Mouse (Mus musculus) urinary bladder, postnatal 4 days (tissue): ENCODE results near the gene Slc38a8.

Experiments
- DNase-seq, 2 experiments: peaks; one replicate each; pipeline ENCODE4 v3.0.0; 2021 to 2022; ENCODE audit warnings: low spot score in 2 of 2

The Slc38a8 gene

DNA sequence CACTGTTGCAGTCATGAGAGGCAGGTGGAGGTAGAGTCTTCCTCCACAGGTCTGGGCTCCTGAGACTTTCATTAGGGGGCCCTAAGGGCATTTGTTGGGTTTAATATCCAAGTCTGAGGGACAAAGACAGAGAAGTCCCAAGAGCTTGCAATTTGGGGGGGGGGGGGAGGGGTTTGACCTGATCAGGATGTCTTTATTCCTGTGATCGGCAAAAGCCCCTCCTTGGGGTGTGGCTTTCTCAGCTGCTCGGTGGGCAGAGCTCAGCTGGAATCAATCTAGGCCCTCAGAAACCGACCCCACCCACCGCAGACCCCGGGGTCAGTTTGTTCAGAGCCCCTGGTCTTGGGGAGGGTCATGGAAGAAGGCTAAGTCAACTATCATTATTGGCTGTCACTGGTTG lies at the start of gene Slc38a8:
Gene Slc38a8, minus strand, starts transcription at position 101 of the 400 bp plus-strand sequence.
- DNase-seq: no peak

DNA sequence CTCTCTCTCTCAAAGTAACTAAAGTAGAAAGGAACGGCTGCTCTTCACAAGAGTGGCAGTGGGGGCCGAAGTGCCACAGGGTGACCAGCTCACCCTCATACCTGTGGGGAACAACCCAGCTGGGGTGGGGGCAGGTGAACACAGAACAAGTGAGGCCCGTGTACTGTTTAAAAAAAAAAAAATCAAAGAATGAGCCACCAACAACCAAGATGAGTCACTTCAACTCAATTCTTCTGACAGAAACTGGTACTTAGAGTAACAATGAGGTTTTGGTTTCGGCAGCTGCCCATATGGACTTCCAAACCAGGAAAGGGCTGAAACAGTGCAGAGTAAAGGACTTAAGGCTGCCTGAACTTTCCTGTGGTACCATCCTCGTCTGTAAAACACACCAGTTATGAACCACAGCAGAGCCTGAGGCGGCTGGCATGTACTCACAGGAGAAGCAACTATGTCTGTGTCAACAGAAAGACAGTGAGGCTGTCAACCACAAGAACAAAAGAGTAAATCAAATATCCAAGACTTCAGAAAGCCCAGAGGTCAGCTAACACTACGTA lies 47.1 kb upstream of the Slc38a8 start:
- no peak for DNase-seq

DNA sequence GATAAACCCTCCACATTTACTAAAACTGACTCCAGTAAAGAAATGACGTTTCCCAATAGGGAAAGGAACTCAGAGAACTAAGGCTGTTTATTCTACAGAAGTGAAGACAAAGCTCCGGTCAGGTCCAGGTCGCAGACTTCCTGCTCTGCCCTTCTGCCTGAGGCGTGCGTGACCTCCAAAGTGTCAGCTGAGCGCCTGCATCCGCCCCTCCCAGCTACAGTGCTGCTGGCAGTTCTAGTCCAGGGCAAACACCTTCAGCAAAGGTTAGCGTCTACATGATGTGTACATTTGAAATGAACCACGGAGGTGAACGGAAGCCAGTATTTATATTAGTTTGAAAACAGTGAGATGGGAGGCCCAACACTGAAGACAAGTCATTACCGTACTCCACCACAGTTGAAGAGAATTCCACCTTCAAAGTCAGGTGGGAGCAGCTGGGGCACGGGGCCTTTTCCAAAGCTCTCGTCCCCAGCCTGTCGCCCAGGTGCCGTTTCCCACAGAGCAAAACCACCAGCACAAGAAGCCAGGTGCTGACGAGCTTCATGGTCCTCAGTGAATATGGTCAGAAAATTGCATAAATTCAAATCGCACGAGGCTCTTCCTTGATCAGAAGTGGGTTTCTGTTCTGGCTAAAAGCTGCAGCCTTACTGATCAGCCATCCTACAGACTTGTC lies 45.7 kb upstream of the Slc38a8 start:
- DNase-seq: no peak

DNA sequence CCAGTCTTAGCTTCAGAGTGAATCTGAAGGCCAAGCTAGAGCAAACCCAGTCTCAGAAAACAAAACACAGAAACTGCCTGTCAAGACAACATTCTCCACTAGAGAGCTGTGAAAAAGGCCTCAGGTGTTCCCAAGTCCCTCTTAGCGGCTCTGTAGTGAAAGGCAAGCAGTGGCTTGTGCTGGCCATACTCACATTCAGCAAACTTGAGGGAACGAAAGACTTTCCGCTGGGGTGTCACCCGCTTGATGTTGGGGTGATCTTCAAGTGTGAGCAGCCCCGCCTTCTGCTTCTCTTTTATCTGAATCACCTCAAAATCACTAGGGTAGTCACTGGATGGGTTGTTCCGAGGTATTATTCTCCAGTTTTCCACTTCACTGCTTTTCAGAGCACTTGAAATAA lies 44.3 kb upstream of the Slc38a8 start:
- DNase-seq: no peak

DNA sequence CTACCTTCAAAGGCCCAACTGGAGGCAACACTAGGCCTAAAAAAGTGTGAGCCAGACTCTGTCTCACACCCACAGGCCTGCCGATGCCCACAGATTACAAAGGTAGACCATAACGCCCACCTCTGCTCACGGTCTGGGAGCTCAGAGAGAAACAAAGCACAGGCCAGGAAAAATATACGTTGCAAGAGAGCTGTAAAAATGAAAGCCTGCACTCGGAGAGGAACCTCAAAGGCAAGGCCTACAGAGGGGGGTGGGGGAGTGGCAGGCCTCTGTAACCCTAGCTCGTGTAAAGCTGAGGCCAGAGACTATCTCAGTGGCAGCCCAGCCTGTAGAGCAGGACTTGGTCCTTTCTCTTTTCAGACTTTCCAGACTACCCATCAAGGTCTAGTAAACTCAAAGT lies 43.7 kb upstream of the Slc38a8 start:
- no peak for DNase-seq

DNA sequence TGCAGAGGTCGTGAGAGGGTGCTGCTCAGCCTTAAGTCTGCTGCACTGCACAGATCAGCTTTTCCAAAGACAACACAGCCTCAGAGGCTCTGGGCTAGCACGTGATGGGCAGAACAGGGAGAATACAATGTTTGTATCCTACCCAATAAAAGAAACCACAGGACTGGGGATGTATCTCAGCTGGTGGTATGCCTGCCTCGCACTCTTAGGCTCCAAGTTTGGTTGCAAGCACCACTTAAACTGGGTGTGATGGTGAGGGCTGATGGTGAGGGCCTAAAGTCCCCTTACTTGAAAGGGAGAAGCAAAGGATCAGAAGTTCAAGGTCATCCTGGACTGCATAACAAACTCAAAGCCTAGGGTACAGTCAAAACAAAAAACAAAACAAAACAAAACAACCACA lies 43.1 kb upstream of the Slc38a8 start:
- DNase-seq: no peak

DNA sequence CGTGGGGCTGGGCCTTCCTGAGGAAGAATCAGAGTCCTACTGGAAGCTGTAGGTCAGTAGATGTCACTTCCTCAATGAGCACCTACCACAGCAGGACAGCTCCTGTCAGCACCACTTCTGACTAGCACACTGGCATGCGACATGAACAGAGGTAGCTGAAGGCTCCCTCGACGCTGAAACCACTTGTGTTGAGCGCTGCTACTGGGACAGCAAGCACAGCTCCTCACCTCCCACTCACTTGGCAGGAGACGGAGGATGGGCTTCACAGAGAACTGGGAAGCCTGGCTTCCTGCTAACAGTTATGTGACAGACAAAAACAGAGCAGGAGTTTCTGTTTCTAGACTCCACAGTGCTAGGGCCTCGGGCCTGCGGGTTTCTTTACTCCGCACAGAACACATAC lies 30.5 kb upstream of the Slc38a8 start:
- no peak for DNase-seq

DNA sequence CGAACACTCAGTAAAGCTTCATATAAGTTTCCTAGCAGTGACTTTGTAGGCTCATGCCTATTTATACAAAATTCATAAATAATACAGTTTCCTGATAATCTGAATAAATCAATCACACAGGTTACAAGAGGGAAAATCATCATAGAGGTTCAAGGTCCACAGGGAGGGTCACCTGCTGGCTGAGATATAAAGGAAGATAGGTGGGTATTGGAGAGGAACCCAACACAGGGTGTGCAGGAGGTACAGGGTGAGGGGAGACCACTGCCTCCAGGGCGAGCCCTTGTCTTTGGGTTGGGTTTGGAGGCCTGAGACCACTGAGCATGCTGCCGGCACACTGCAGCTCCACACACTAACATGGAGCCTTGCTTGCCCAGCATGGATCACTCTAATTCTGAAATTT lies 29.9 kb upstream of the Slc38a8 start:
- DNase-seq: no peak

DNA sequence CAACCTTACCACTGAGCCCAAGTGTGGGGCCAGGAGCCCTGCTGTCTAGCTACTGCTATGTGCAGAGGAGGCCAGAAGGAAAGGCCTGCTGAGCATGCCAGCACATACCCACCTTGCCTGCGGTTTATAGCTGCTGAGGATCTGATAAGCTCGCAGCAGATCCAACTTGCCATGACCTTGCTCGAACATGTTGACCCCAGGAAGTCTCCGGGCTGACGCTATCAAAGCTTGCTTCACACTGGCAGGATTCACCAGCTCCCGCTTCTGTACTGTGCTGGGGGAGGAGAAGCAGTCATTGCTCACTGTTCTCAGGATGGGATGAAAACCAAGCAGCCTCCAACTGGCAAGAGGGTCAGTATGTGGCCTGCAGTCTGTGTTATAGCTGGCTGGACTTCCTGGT lies 29.4 kb upstream of the Slc38a8 start:
- DNase-seq: no peak

DNA sequence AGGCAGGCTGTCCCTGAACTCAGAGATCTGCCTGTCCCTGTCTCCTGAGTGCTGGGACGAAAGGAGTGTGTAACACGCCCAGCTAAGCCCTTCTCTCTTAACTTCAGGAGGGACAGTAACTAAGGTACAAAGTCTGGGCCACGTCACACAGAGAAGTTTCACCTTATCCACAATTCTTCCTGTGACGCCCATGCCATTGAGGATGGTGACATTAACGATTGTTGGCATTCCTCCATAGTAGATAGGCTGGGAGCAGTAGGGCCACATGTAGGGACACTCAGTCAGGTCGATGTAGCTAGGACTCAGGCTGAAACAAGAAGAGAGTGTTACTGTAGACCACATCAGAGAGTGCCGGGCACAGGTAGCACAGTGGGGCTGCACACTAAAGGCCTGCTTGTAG lies 27.3 kb upstream of the Slc38a8 start:
- no peak for DNase-seq

DNA sequence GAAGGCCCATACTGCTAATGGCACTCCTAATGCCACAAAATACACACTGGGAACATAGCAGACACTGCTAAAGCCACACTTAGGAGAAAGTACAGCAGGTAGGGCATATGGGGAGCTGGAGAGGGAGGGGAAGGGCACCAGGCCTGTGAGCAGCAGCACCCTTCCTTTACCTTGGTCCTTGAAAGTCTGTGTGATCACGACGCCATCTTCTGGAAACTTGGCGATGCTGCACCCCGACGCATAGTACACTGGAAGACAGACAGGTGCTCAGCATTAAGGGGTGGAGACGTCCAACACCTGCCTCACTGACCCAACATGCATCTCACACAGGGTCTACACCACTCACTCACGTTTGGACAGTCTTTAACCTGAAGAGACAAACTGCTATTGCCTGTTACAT lies 18.6 kb upstream of the Slc38a8 start:
- no peak for DNase-seq

DNA sequence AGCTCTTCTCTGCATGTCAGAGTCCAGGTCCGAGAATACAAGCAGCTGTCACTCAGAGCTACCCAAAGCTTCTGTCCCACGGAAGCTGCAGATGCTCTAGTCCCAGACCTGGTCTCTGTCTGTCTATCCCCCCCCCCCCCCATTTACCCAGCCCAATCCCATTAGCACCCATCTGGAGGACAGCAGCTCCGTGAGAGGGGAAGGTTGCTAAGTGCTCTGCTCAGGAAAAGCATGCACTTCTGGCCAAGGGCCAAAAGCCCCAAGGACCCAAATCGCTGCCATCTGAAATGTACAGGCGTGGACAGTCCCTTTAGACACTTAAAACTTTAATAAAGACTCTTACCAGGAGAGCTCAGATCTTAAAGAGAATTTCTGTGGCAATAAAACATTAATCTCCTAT lies 15.2 kb upstream of the Slc38a8 start:
- DNase-seq: no peak

DNA sequence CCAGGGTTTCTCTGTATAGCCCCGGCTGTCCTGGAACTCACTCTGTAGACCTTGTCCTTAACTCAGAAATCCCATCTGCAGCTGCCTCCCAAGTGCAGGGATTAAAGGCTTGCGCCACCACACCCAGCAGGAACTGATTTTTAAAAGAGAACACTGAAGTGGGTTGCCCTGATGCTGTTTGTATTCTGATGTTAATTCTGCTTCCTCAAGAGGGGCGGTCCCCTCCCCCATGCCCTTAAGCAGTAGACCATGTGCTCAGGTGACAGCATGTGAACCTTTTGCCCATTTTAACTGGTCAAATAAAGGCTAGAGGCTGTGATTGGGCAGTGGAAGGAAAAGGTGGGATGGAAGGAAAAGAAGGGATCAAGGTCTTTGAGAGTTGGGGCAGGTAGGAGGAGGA lies 14.3 kb upstream of the Slc38a8 start:
- DNase-seq: no peak

DNA sequence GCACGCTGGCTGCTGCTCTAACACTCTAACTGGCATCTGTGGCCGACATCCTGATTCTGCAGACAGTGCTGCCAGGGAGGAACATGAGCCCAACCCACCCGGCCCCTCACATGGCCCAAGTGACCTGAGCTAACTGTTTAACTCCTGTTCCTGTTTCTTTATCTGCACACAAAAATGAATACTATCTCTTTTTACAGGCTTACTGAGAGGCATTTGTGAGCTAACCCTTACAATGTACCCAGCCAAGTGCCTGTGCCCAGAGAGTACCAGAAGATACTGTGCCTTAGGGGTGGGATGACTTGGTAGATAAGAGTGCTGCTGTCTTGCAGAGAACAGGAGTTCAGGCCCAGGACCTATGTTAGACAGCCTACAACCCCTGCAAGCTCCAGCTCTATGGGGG lies 13.4 kb upstream of the Slc38a8 start:
- DNase-seq: no peak

DNA sequence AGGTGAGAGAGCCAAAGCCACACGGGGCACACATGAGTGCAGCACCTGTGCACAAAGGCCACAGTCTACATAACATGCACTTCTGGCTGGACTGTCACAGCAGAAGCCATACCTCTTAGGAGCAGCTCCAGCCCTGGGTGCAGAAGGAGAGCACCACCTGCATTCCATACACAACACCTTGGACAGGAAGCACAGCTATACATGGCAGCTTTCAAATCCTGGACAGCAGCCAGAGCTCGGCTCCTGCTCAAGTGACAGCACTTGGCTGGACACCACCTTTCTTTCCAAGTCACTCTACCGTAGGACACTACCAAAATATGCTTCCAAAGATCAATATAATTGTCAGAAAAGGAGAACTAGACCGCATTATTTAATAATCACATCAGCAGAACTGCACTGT lies 11.9 kb upstream of the Slc38a8 start:
- no peak for DNase-seq

DNA sequence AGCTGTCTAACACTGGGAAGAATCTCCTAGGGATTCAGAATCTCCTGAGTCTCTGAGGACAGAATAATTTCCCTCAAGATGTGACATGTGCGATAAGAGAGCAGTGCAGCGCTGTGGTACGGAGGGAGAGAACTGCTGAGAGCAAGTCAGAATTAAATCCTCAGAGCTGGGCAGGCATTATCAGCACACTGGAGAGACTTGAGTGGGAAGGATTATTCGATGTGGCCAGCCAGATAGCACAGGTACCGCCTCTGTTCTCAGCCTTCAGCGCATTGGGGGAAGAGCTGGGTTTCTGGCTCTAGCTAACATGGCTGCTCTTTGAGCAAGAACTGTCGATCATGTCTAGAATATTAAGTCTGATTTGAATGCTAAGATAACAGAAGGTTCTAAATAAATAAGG lies 10.2 kb upstream of the Slc38a8 start:
- DNase-seq: no peak

DNA sequence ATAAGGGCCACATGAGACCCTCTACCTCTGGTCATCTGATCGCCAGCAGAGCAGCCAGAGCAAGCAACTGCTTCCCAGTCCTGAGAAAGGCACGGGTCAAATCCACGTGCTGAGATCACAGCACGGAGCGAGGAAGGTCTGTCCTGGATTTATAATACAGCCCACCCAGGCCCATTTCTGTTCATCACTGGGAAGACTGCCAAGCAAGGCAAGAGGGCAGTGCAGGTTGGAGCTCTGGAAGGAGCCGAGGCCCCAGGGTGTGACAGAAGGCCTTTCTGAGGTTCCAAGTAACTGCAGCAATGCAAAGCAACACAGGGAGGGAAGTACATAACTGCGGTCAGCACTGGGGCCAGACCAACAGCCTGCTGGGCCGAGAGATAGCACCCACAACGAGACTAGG lies 9.0 kb upstream of the Slc38a8 start:
- no peak for DNase-seq

DNA sequence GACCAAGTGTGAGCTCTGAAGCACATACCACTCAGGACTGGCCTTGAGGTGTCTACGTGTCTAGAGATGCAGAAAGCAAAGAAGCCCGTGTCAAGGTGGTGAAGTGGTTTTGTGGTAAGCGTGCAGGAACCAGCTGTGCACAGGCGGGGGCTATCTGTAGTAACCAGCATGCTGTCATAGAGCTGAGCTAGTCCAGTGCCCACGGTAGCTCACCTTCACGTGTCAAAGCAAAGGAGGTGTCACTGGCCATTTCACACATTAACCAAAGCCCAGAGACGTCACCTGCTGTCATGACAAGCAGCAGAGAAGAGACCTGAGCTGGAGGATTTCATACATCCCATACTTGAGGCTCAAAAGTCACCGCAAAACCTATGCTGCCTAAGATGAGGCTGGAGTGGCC lies 4.6 kb upstream of the Slc38a8 start:
- DNase-seq: no peak

DNA sequence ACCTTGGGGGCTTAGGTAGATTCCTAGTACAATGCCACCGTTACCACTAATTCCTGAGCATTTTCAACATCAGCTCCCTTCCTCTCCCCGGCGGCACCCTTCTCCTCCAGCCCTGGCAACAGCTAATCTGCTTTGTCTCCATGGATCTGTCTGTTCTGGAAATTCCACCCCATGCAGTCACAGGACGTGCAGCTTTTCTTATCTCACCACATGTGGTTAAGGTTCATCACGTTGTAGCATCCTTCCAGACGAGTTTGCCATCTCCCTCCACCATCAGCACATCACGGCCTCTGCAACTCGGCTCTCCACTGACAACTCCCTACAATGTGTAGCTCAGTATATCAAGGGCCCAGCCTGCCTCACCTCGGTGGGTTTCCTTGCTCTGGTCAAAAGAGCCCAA lies 4.0 kb upstream of the Slc38a8 start:
- DNase-seq: no peak

DNA sequence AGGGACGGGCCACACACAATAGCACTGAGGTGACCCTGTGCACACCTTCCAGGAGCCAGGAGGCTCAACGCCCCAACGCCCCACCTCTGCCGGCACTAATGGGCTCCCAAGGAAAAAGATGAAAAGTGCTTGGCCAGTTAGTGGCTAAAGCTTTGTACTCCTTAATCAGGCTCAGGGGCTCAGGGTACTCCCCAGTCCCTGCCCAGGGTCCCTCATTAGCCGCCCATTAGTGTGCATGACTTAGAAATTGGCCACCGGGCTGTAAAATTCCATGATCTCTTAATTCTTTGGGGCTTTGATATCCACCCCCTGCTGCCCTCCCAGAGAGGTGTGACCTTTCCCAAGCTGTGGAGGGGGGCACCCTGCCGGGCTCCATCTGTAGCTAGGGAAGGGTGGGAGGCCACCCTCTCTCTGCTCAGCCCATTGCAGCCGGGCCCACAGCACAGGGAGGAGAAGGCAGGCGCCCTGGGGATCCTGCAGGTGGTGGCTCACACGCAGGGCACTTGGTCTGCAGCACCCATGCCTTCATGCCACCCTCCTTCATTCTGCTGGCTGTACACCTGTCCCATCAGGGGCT lies 1.8 kb upstream of the Slc38a8 start:
- DNase-seq: no peak

DNA sequence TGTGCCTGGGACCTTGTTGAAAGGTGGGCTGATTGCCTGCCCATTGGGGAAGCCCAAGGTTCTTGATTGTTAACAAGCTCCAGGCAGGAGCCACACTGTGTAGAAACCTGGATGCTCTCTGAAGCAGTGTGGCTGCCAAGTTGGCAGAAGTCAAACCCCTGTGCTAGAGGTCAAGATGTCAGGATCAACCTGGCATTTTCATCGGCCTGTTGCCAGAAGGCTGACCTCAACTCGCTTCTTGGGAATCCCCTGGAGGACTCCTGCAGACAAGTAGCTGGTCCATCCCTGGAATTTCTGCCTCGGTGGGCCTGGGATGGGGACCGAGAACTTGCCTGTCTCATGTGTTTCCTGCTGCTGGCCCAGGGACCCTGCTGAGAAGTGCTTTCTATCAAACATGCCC lies 613 bp upstream of the Slc38a8 start:
- DNase-seq: no peak

DNA sequence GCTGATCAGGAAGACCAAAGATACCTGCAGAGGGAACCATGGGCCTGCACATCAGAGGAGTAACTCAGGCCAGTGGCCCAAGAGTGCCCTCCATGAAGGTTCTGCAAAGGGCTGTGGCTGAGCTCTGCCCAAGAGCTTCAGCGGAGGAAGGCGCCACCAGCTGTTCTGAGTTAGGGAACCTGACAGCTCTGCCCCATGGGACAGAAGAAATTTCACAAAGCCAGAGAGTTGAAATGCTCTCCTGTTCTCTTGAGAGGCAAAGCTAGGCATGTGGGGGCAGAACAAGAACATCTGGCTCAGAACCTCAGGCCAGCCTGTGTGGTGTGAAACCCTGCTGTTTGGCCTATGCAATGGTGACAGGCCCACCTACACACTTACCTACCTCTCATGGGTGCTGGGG lies 1.7 kb downstream of the Slc38a8 start:
- DNase-seq: no peak

DNA sequence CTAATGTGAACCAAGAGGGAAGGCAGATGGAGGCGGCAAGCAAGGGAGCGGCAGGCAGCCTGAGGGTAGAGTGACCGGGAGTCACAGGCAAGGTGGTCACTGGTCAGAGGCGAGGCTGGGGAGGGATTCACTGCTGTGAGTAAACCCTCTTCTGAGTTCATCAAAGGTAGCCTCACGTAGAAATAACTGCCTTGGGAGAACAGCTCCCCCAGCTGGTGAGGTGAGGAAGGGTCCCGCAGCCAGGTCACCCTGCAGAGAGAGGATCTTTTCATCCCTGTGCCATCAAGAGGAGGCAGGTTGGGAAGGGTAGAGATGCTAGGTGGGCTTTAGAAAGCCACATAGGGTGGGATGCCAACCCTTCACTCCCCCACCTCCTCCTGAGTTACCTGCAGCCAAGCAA lies 4.7 kb downstream of the Slc38a8 start:
- DNase-seq: no peak

DNA sequence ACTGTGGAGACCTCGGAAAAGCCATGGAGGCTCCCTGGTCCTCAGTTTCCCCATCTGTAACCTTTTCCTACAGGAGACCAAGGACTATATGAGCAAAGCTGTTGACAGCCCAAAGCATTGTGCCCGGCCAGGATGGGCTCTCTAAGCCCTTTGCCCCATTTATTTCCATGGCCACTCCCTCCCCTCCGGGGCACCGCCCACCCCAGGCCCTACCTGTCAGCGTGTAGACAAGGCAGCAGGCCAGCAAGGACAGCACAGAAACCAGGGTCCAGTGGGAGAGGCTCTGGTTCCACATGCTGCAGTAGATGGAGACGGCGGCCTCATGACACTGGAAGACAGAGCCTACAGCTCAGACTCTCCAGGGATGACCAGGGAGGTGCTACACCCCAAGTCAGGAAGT lies 14.4 kb downstream of the Slc38a8 start:
- no peak for DNase-seq
